Mouse (Mus musculus): ENCODE measurements at regions not wholly inside any gene's neighbourhood (a gene's known extent, or its start where the extent isn't known, plus 50 kb on each side); places are given as distances from the start of the nearest gene placed in this dataset.

- H3K4me1 ChIP-seq (ENCODE audit: control insufficient read depth, insufficient read depth, low read length), result no peaks in the 10 kb centered on the region
- H3K27ac ChIP-seq (replicated peaks; ENCODE audit: low read depth, low read length), result no peak overlapping the region
- H3K27me3 ChIP-seq (ENCODE audit: control insufficient read depth, insufficient read depth, low read length), result no peaks in the 10 kb centered on the region
- H3K9ac ChIP-seq (replicated peaks; ENCODE audit: low read length), result no peak overlapping the region
- H3K9me3 ChIP-seq (replicated peaks; ENCODE audit: control insufficient read depth, low read length), result no peaks in the 10 kb centered on the region
- no peak overlapping the region for H3K4me3 ChIP-seq (ENCODE audit: low read depth, low read length)
- H3K4me2 ChIP-seq (ENCODE audit: low read depth, low read length), result no peak overlapping the region
- no peak for DNase-seq (ENCODE audit: low spot score)
- H3K36me3 ChIP-seq (replicated peaks; ENCODE audit: control insufficient read depth, insufficient read depth, low read depth, low read length), result no peaks in the 10 kb centered on the region
- ATAC-seq (replicated peaks; ENCODE audit: insufficient number of reproducible peaks, low FRiP score, low TSS enrichment, low read depth), result no peak
- 83% methylated on average over 2 of the region's 2 CpGs for whole genome bisulfite sequencing
Measured at GRCm38 (mm10) chr12:92015373-92015772, 166.4 kb upstream of the Sel1l start.

GRCm38 (mm10) chr12:92013979-92014378 is 165.0 kb upstream of the Sel1l start:
- no peaks in the 10 kb centered on the region for H3K4me1 ChIP-seq (ENCODE audit: control insufficient read depth, insufficient read depth, low read length)
- no peak overlapping the region for H3K27ac ChIP-seq (replicated peaks; ENCODE audit: low read depth, low read length)
- no peak overlapping the region for H3K4me3 ChIP-seq (ENCODE audit: low read depth, low read length)
- DNase-seq (ENCODE audit: low spot score) (peak; percentile 37), ATAC-seq (replicated peaks; ENCODE audit: insufficient number of reproducible peaks, low FRiP score, low TSS enrichment, low read depth) (peak; percentile 59; the same call in 1 of the 2 replicates)
- no peaks in the 10 kb centered on the region for H3K36me3 ChIP-seq (replicated peaks; ENCODE audit: control insufficient read depth, insufficient read depth, low read depth, low read length)
- H3K9ac ChIP-seq (replicated peaks; ENCODE audit: low read length), result no peak overlapping the region
- WGBS, result 53% methylated on average over 8 of the region's 8 CpGs
- H3K27me3 ChIP-seq (ENCODE audit: control insufficient read depth, insufficient read depth, low read length), result no peaks in the 10 kb centered on the region
- H3K4me2 ChIP-seq (ENCODE audit: low read depth, low read length), result no peak overlapping the region
- H3K9me3 ChIP-seq (replicated peaks; ENCODE audit: control insufficient read depth, low read length), result no peaks in the 10 kb centered on the region

- Histone ChIP-seq H3K4me3 (ENCODE audit: low read depth, low read length) (no peak overlapping the region), H3K9ac (replicated peaks; ENCODE audit: low read length) (no peak overlapping the region), H3K36me3 (replicated peaks; ENCODE audit: control insufficient read depth, insufficient read depth, low read depth, low read length) (no peaks in the 10 kb centered on the region), H3K9me3 (replicated peaks; ENCODE audit: control insufficient read depth, low read length) (no peaks in the 10 kb centered on the region), H3K27me3 (ENCODE audit: control insufficient read depth, insufficient read depth, low read length) (no peaks in the 10 kb centered on the region), H3K4me1 (ENCODE audit: control insufficient read depth, insufficient read depth, low read length) (no peaks in the 10 kb centered on the region), H3K4me2 (ENCODE audit: low read depth, low read length) (no peak overlapping the region), H3K27ac (replicated peaks; ENCODE audit: low read depth, low read length) (no peak overlapping the region)
- ATAC-seq (replicated peaks; ENCODE audit: insufficient number of reproducible peaks, low FRiP score, low TSS enrichment, low read depth), result no peak
- DNase-seq (ENCODE audit: low spot score), result peak; percentile 80
- WGBS, result 12% methylated on average over 8 of the region's 8 CpGs
Measured at GRCm38 (mm10) chr12:92013244-92013643, 164.3 kb upstream of the Sel1l start.

GRCm38 (mm10) chr12:92004391-92005094 is 155.6 kb upstream of the Sel1l start:
- no peaks in the 10 kb centered on the region for H3K9me3 ChIP-seq (replicated peaks; ENCODE audit: control insufficient read depth, low read length)
- H3K27ac ChIP-seq (replicated peaks; ENCODE audit: low read depth, low read length), result no peak overlapping the region
- H3K36me3 ChIP-seq (replicated peaks; ENCODE audit: control insufficient read depth, insufficient read depth, low read depth, low read length), result no peaks in the 10 kb centered on the region
- ATAC-seq (replicated peaks; ENCODE audit: insufficient number of reproducible peaks, low FRiP score, low TSS enrichment, low read depth), result 0 out of 2 replicates have a peak, but pooled peaks have one; percentile 18
- no peaks in the 10 kb centered on the region for H3K27me3 ChIP-seq (ENCODE audit: control insufficient read depth, insufficient read depth, low read length)
- peak; percentile 21 for DNase-seq (ENCODE audit: low spot score)
- H3K4me2 ChIP-seq (ENCODE audit: low read depth, low read length), result no peak overlapping the region
- no peaks in the 10 kb centered on the region for H3K4me1 ChIP-seq (ENCODE audit: control insufficient read depth, insufficient read depth, low read length)
- no peak overlapping the region for H3K4me3 ChIP-seq (ENCODE audit: low read depth, low read length)
- WGBS, result 30% methylated on average over 12 of the region's 12 CpGs
- H3K9ac ChIP-seq (replicated peaks; ENCODE audit: low read length), result no peak overlapping the region

GRCm38 (mm10) chr12:91999031-91999430 is 150.1 kb upstream of the Sel1l start:
- 89% methylated on average over 2 of the region's 2 CpGs for WGBS

GRCm38 (mm10) chr12:91997404-91997803 is 148.4 kb upstream of the Sel1l start:
- Histone ChIP-seq H3K9me3 (replicated peaks; ENCODE audit: control insufficient read depth, low read length) (no peaks in the 10 kb centered on the region), H3K4me2 (ENCODE audit: low read depth, low read length) (no peak overlapping the region), H3K4me3 (ENCODE audit: low read depth, low read length) (no peak overlapping the region), H3K36me3 (replicated peaks; ENCODE audit: control insufficient read depth, insufficient read depth, low read depth, low read length) (no peaks in the 10 kb centered on the region), H3K27me3 (ENCODE audit: control insufficient read depth, insufficient read depth, low read length) (no peaks in the 10 kb centered on the region), H3K4me1 (ENCODE audit: control insufficient read depth, insufficient read depth, low read length) (no peaks in the 10 kb centered on the region), H3K27ac (replicated peaks; ENCODE audit: low read depth, low read length) (no peak overlapping the region), H3K9ac (replicated peaks; ENCODE audit: low read length) (no peak overlapping the region)
- ATAC-seq (replicated peaks; ENCODE audit: insufficient number of reproducible peaks, low FRiP score, low TSS enrichment, low read depth) (no peak), DNase-seq (ENCODE audit: low spot score) (no peak)
- WGBS, result 41% methylated on average over 1 of the region's 1 CpGs

More at GRCm38 (mm10) chr12:91999031-91999430, 150.1 kb upstream of the Sel1l start:
- no peak overlapping the region for H3K4me3 ChIP-seq (ENCODE audit: low read depth, low read length)
- no peaks in the 10 kb centered on the region for H3K9me3 ChIP-seq (replicated peaks; ENCODE audit: control insufficient read depth, low read length)
- H3K9ac ChIP-seq (replicated peaks; ENCODE audit: low read length), result no peak overlapping the region
- no peak for ATAC-seq (replicated peaks; ENCODE audit: insufficient number of reproducible peaks, low FRiP score, low TSS enrichment, low read depth)
- H3K36me3 ChIP-seq (replicated peaks; ENCODE audit: control insufficient read depth, insufficient read depth, low read depth, low read length), result no peaks in the 10 kb centered on the region
- H3K27me3 ChIP-seq (ENCODE audit: control insufficient read depth, insufficient read depth, low read length), result no peaks in the 10 kb centered on the region
- no peak overlapping the region for H3K27ac ChIP-seq (replicated peaks; ENCODE audit: low read depth, low read length)
- H3K4me2 ChIP-seq (ENCODE audit: low read depth, low read length), result no peak overlapping the region
- no peaks in the 10 kb centered on the region for H3K4me1 ChIP-seq (ENCODE audit: control insufficient read depth, insufficient read depth, low read length)
- no peak for DNase-seq (ENCODE audit: low spot score)

- Histone ChIP-seq H3K36me3 (replicated peaks; ENCODE audit: control insufficient read depth, insufficient read depth, low read depth, low read length) (no peaks in the 10 kb centered on the region), H3K27me3 (ENCODE audit: control insufficient read depth, insufficient read depth, low read length) (no peaks in the 10 kb centered on the region), H3K4me2 (ENCODE audit: low read depth, low read length) (no peak overlapping the region), H3K27ac (replicated peaks; ENCODE audit: low read depth, low read length) (no peak overlapping the region), H3K9me3 (replicated peaks; ENCODE audit: control insufficient read depth, low read length) (no peaks in the 10 kb centered on the region), H3K4me1 (ENCODE audit: control insufficient read depth, insufficient read depth, low read length) (no peaks in the 10 kb centered on the region), H3K4me3 (ENCODE audit: low read depth, low read length) (no peak overlapping the region), H3K9ac (replicated peaks; ENCODE audit: low read length) (no peak overlapping the region)
- ATAC-seq (replicated peaks; ENCODE audit: insufficient number of reproducible peaks, low FRiP score, low TSS enrichment, low read depth) (no peak), DNase-seq (ENCODE audit: low spot score) (no peak)
- 65% methylated on average over 2 of the region's 2 CpGs for WGBS
Measured at GRCm38 (mm10) chr12:91995545-91995944, 146.6 kb upstream of the Sel1l start.

GRCm38 (mm10) chr12:91986448-91986847 is 137.5 kb upstream of the Sel1l start:
- no peaks in the 10 kb centered on the region for H3K9me3 ChIP-seq (replicated peaks; ENCODE audit: control insufficient read depth, low read length)
- WGBS, result 93% methylated on average over 4 of the region's 4 CpGs
- H3K4me1 ChIP-seq (ENCODE audit: control insufficient read depth, insufficient read depth, low read length), result no peaks in the 10 kb centered on the region
- H3K27ac ChIP-seq (replicated peaks; ENCODE audit: low read depth, low read length), result no peak overlapping the region
- H3K9ac ChIP-seq (replicated peaks; ENCODE audit: low read length), result no peak overlapping the region
- H3K27me3 ChIP-seq (ENCODE audit: control insufficient read depth, insufficient read depth, low read length), result no peaks in the 10 kb centered on the region
- no peak overlapping the region for H3K4me2 ChIP-seq (ENCODE audit: low read depth, low read length)
- H3K4me3 ChIP-seq (ENCODE audit: low read depth, low read length), result no peak overlapping the region
- H3K36me3 ChIP-seq (replicated peaks; ENCODE audit: control insufficient read depth, insufficient read depth, low read depth, low read length), result no peaks in the 10 kb centered on the region
- DNase-seq (ENCODE audit: low spot score) (no peak), ATAC-seq (replicated peaks; ENCODE audit: insufficient number of reproducible peaks, low FRiP score, low TSS enrichment, low read depth) (no peak)
